Mouse (Mus musculus) hindbrain, embryonic 16.5 days (tissue): ENCODE measurements around the gene Sdc1. TPM values are rescaled to one million over a fixed set of nuclear protein-coding genes. Genes with fewer than 3 reads are reported as not detected.

Experiments used
- ATAC-seq: fragments of 200-750 bp; cut with Nextera tagmentation; 2 replicates; pipeline ENCODE4 v1.8.0; 2017; ENCODE audit warnings: moderate TSS enrichment, moderate library complexity
- H3K27ac ChIP-seq: fragments of 300-500 bp; sonication (generic); 2 replicates; pipeline ENCODE4 v1.5.1; 2014; ENCODE audit warnings: low read depth, mild to moderate bottlenecking, control low read depth, low read length, moderate library complexity
- H3K27me3 ChIP-seq: fragments of 300-500 bp; sonication (generic); replicated peaks from 2 replicates; pipeline ENCODE4 v1.6.1; 2014; ENCODE audit warnings: low read length; ENCODE audit not compliant: control insufficient read depth, insufficient read depth
- H3K36me3 ChIP-seq: fragments of 300-500 bp; sonication (generic); 2 replicates; pipeline ENCODE4 v1.6.1; 2014; ENCODE audit warnings: mild to moderate bottlenecking, low read length, moderate library complexity, mixed read lengths; ENCODE audit not compliant: control insufficient read depth, insufficient read depth
- H3K4me1 ChIP-seq: fragments of 300-500 bp; sonication (generic); 2 replicates; pipeline ENCODE4 v1.6.1; 2014; ENCODE audit warnings: low read depth, low read length; ENCODE audit not compliant: control insufficient read depth, insufficient read depth
- H3K4me2 ChIP-seq: fragments of 300-500 bp; sonication (generic); 2 replicates; pipeline ENCODE4 v1.6.1; 2014; ENCODE audit warnings: mild to moderate bottlenecking, low read length, control low read depth, moderate library complexity
- H3K4me3 ChIP-seq: fragments of 300-500 bp; sonication (generic); 2 replicates; pipeline ENCODE4 v1.5.1; 2014; ENCODE audit warnings: mild to moderate bottlenecking, low read length, control low read depth, moderate library complexity
- H3K9ac ChIP-seq: fragments of 300-500 bp; sonication (generic); 2 replicates; pipeline ENCODE4 v1.6.1; 2014; ENCODE audit warnings: low read depth, mild to moderate bottlenecking, control low read depth, low read length, moderate library complexity
- H3K9me3 ChIP-seq: fragments of 300-500 bp; sonication (generic); 2 replicates; pipeline ENCODE4 v1.6.1; 2014; ENCODE audit warnings: mild to moderate bottlenecking, low read length, moderate library complexity; ENCODE audit not compliant: control insufficient read depth
- WGBS: fragments of 180-500 bp; shearing (Covaris S2); extraction: QIAGEN DNeasy Blood & Tissue Kit; methylation state at CpG from one replicate; pipeline ENCODE4 v1.1.7; 2014; 5-methylcytosine and 5-hydroxymethylcytosine counted together
- polyA plus RNA-seq: library from polyadenylated mRNA; unstranded; fragments of >200 nt; fragmentation: Nextera tagmentation; extraction: Ambion mirVana; gene quantifications from 2 replicates; pipeline ENCODE4 v1.2.1, GENCODE M21; 2015

Gene Sdc1
- polyA plus RNA-seq, 1 experiment from 2014 or later: 18.0 TPM

DNA sequence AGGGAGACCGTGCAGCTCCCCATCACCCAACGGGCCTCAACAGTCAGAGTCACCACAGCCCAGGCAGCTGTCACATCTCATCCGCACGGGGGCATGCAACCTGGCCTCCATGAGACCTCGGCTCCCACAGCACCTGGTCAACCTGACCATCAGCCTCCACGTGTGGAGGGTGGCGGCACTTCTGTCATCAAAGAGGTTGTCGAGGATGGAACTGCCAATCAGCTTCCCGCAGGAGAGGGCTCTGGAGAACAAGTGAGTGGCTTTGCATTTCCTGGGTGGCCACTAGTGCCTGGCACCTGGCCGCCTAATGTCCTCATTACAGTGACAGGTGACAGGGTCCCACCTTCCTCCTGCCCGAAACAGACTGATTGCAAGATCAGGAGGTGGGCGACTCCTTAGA is 19.5 kb downstream of the Sdc1 start:
- no peak overlapping the region for H3K4me3 ChIP-seq
- no peaks in the 10 kb centered on the region for H3K4me1 ChIP-seq
- peaks cover 8% of the 10 kb centered on the region for H3K36me3 ChIP-seq

DNA sequence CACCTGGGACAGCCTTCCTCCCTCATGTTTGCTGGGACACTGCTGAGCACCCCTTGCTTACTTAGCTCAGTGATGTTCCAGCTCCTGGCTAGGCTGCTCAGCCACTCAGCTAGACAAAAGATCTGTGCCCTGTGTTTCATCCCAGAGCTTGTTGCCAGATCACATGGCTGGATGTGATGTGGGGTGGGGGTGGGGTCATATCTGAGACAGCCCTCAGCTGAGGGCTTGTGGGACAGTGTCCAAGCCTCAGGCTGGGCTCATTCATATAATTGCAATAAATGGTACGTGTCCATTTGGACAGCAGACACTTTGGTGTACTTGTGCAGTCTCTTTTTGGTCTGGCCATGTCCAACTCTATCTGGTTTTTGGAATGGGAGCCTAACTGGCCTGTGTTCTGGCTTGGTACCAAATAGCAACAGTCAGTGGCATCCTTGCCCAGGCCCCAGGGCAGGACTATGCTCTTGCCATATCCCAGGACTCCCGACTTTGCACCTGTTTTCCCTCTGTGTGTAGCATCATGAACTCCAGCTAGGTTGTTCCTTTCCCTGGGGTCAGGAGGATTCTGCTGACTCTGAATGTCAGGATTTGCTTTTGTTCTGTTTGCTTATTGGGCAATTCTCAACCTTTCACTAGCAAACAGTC is 22.4 kb downstream of the Sdc1 start:
- WGBS: 88% methylated on average over 2 of the region's 2 CpGs

More for the DNA sequence above, 19.5 kb downstream of the Sdc1 start:
- no peak overlapping the region for H3K27ac ChIP-seq
- no peaks in the 10 kb centered on the region for H3K27me3 ChIP-seq
- peaks cover 7% of the 10 kb centered on the region; the same call in 1 of the 2 replicates for H3K9me3 ChIP-seq
- WGBS: 92% methylated on average over 12 of the region's 12 CpGs
- no peak overlapping the region for H3K4me2 ChIP-seq
- ATAC-seq: no peak
- no peak overlapping the region for H3K9ac ChIP-seq

DNA sequence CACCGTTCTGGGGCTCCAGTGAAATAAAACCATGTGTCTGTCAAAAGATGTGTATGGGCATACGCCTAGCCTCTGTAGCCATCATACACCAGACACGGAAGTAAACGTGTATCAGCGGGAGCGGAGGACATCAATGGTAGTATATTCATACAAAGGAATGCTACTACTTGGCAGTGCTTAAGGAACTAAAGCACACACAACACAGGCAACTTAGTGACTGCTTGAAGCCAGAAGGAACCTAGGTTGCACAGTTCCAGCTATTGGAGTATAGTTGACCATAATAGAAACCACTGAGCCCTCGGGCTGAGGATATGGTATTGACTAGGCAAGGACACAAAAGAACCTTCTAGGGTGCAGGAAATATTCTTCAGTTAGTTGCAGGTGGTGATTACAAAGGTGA is 26.8 kb downstream of the Sdc1 start:
- Histone ChIP-seq H3K4me2 (no peak overlapping the region), H3K9me3 (peaks cover 7% of the 10 kb centered on the region; the same call in 1 of the 2 replicates), H3K4me1 (no peaks in the 10 kb centered on the region), H3K4me3 (no peak overlapping the region), H3K9ac (no peak overlapping the region), H3K36me3 (no peaks in the 10 kb centered on the region; the same call in 1 of the 2 replicates), H3K27me3 (no peaks in the 10 kb centered on the region), H3K27ac (no peak overlapping the region)
- ATAC-seq: no peak
- WGBS: 93% methylated on average over 7 of the region's 7 CpGs

More for the DNA sequence above, 22.4 kb downstream of the Sdc1 start:
- no peaks in the 10 kb centered on the region for H3K4me1 ChIP-seq
- H3K36me3 ChIP-seq: peaks cover 8% of the 10 kb centered on the region
- H3K27me3 ChIP-seq: no peaks in the 10 kb centered on the region
- H3K27ac ChIP-seq: no peak overlapping the region
- H3K9me3 ChIP-seq: peaks cover 7% of the 10 kb centered on the region; the same call in 1 of the 2 replicates
- no peak overlapping the region for H3K4me3 ChIP-seq
- H3K9ac ChIP-seq: no peak overlapping the region
- peak; percentile 50 for ATAC-seq
- no peak overlapping the region for H3K4me2 ChIP-seq

DNA sequence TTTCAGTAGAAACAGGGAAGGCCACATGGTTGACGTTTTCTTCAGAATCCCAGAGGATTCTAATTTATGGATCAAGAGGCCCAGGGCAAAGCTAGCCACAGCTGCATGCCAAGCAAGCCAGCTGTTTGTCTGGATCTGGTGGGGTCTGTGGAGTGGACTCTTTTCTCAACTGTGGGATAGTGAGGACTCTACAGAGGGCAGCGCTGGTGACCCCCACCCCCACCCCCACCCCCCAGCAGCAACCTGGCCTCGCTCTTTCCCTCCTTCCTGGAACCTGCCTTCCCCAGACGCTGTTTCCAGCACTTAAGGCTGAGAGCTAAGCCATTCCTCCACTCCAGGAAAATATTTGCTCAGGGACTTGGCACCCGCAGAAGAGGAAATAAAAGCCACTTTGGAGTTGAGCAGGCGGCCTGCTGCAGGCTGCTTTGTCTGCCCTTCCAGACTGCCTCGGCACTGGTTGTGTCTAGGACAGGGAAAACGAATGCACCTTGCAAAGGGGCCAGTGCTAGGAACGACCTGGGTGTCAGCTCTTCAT is 27.4 kb downstream of the Sdc1 start:
- H3K27ac ChIP-seq: no peak overlapping the region

DNA sequence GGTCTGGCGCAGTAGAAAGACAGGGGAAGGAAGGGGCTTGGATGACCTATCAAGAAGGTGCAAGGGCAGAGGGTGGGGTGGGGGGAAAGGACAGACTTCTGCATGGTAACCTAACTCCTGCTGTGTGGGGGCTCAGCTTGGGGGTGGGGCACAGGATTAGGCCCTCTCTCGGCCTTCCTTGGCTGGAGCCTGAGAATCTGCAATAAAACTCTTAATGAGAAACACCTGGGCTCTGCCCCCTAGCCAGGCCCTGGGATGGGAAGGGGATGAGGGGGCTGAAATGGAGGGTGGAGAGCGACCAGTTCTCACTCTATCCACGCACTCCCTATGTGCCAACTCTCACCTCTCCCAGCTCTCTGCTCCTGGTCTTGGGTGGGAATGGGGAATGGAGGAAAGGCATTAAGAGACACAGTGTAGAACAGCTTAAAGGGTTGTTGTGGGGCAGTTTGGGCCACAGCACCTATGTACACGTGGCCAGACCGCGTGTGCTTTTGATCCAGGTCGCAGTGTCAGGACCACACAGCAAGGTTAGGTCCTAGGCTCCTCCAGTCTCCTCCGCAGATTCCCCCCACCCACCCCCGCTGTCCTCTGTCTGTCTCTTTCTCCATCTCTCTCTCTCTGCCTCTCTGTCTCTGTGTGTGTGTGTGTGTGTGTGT is 32.4 kb downstream of the Sdc1 start:
- no peaks in the 10 kb centered on the region for H3K36me3 ChIP-seq
- H3K9ac ChIP-seq: no peak overlapping the region
- no peak overlapping the region for H3K27ac ChIP-seq
- no peak for ATAC-seq
- H3K27me3 ChIP-seq: no peaks in the 10 kb centered on the region
- H3K9me3 ChIP-seq: no peaks in the 10 kb centered on the region
- no peaks in the 10 kb centered on the region for H3K4me1 ChIP-seq
- no peak overlapping the region for H3K4me2 ChIP-seq
- 69% methylated on average over 10 of the region's 10 CpGs for WGBS
- no peak overlapping the region for H3K4me3 ChIP-seq

More for the DNA sequence above, 27.4 kb downstream of the Sdc1 start:
- Histone ChIP-seq H3K4me3 (no peak overlapping the region), H3K4me1 (no peaks in the 10 kb centered on the region), H3K4me2 (no peak overlapping the region), H3K9me3 (peaks cover 7% of the 10 kb centered on the region; the same call in 1 of the 2 replicates), H3K9ac (no peak overlapping the region), H3K27me3 (no peaks in the 10 kb centered on the region), H3K36me3 (no peaks in the 10 kb centered on the region; the same call in 1 of the 2 replicates)
- WGBS: 68% methylated on average over 9 of the region's 9 CpGs
- no peak for ATAC-seq

DNA sequence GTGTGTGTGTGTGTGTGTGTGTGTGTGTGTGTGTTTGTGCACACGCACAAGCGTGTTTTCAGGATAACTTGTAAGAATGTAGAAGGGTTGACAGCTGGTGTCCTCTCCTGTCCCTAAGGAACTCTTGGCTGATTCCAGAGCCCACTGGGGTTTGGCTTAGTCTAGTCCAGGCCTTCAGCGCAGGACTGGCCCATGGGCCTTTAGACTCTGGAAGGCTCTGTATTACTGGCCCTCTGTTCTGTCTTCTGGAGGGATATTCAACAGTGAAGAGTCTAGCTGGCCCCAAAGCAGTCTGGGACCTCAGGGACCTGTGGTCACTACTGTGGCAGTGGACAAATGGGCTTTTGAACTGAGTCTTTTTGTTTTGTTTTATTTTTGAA is 32.9 kb downstream of the Sdc1 start:
- Histone ChIP-seq H3K9me3 (no peaks in the 10 kb centered on the region), H3K9ac (no peak overlapping the region), H3K4me3 (no peak overlapping the region), H3K27ac (no peak overlapping the region), H3K36me3 (no peaks in the 10 kb centered on the region), H3K27me3 (no peaks in the 10 kb centered on the region), H3K4me1 (no peaks in the 10 kb centered on the region), H3K4me2 (no peak overlapping the region)
- ATAC-seq: no peak
- WGBS: 92% methylated on average over 3 of the region's 3 CpGs

DNA sequence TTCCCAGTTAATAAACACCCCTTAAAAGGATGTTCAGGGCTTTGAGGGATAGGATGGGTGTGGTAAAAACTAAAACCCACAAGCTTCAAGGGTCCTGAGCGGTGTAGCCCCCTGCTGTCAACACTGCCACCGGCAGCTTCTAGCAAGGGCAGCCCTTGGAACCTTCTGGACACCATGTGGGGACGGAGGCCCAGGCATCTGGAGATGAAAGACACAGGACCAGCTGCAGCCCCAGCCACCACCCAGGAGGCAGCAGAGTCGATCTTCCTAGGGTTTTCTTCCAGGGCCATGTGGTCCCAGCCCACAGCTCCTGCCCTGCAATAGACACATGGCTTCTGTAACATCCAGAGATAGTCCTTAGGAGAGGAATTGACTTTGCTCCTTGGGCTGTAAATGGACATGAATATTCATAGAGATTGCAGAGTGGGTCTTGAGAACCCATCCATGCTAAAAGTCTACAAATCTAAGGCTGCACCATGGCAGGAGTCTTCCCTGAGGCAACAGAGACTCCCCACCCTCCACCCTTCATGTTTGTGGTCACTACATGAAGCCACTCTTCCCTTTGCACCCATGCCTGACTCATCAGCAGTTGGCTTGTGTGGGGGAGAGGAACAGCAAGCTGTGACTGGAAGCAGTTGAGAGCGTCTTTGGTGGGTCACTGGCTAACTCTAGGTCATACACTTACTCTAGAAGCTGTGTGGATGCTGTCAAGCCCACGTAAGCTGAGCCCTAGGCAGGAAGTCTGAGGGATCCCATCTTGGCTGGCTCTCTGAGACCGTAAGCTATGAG is 34.0 kb downstream of the Sdc1 start:
- no peak overlapping the region for H3K9ac ChIP-seq
- ATAC-seq: no peak
- 77% methylated on average over 7 of the region's 7 CpGs for WGBS

DNA sequence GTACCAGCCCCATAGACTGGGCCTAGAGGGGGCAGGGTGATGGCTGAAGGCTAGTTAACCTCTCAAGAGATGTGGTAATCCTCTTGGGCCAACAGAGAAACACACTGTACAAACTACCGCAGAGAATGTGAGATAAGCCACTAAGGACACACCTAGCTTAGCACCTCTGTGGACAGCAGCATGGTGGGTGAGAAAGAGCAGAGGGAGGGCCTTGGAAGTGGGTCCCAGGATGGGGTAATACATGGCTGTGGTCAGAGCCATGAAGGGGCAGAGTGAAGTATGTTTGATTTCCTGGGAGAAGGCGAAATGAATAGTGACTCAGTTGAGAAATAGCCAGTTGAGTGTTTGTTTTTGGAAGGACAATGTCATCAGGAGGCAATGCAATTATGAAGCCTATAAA is 38.0 kb downstream of the Sdc1 start:
- Histone ChIP-seq H3K27ac (no peak overlapping the region), H3K4me3 (no peak overlapping the region), H3K9ac (no peak overlapping the region), H3K4me1 (no peaks in the 10 kb centered on the region), H3K27me3 (no peaks in the 10 kb centered on the region), H3K4me2 (no peak overlapping the region), H3K36me3 (no peaks in the 10 kb centered on the region), H3K9me3 (no peaks in the 10 kb centered on the region)
- no peak for ATAC-seq
- 88% methylated on average over 2 of the region's 2 CpGs for WGBS

More for the DNA sequence above, 34.0 kb downstream of the Sdc1 start:
- Histone ChIP-seq H3K36me3 (no peaks in the 10 kb centered on the region), H3K27ac (no peak overlapping the region), H3K27me3 (no peaks in the 10 kb centered on the region), H3K4me3 (no peak overlapping the region), H3K4me1 (no peaks in the 10 kb centered on the region), H3K9me3 (no peaks in the 10 kb centered on the region), H3K4me2 (no peak overlapping the region)

DNA sequence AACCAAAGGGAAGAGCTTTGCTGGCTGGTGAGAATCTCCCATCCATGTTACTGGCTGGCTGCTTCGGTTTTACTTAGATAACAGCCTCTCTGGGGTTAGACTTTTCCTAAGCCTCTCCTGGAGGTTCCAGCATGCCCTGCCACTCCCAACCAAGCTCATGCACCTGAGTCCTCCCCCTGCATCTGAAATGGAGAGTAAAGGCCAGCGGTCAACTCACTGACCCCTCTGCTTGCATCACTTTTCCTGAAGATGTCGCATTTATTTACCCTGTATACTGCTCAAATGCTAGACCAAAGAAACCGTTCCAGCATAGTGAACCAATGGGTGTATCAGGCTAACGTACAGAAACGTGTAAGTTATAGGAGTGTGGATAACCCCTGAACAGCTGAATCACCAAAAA is 38.5 kb downstream of the Sdc1 start:
- WGBS: 95% methylated on average over 6 of the region's 6 CpGs
- H3K4me2 ChIP-seq: no peak overlapping the region
- H3K9ac ChIP-seq: no peak overlapping the region
- no peaks in the 10 kb centered on the region for H3K36me3 ChIP-seq
- no peaks in the 10 kb centered on the region for H3K9me3 ChIP-seq
- no peak overlapping the region for H3K4me3 ChIP-seq
- no peaks in the 10 kb centered on the region for H3K27me3 ChIP-seq
- no peaks in the 10 kb centered on the region for H3K4me1 ChIP-seq
- no peak for ATAC-seq
- H3K27ac ChIP-seq: no peak overlapping the region
